Mouse (Mus musculus) lung, adult 18-20 months (tissue): ENCODE results near the gene Liph.
"Not testable (repeated sequence)": the region's sequence is repeated elsewhere in the genome, so short reads cannot be mapped to it uniquely, and the experiment has no call there.

Experiments
- DNase-seq, 2 experiments: peaks; one replicate each; pipeline ENCODE4 v3.0.0; 2022; ENCODE audit warnings: mixed read lengths in 2 of 2

Gene Liph

GRCm38 (mm10) chr16:21971446-21971845 lies 24.0 kb downstream of the Liph start:
- DNase-seq: peak in 1 of 2 experiments; percentile 20

GRCm38 (mm10) chr16:21970536-21970935 lies 24.9 kb downstream of the Liph start:
- no peak for DNase-seq

GRCm38 (mm10) chr16:21969874-21970273 lies 25.6 kb downstream of the Liph start:
- no peak for DNase-seq

- DNase-seq: no peak
Measured at GRCm38 (mm10) chr16:21965576-21965975, 29.9 kb downstream of the Liph start.

GRCm38 (mm10) chr16:21955591-21955990 lies 39.9 kb downstream of the Liph start:
- DNase-seq: peak; percentile 51 to 66

- DNase-seq: peak; percentile 89 to 90
Measured at GRCm38 (mm10) chr16:21946761-21947715, 48.4 kb downstream of the Liph start, which contains the start of gene Tmem41a. Gene Tmem41a (minus strand): TSS chr16:21947552.

GRCm38 (mm10) chr16:21928471-21928870 lies 67.0 kb downstream of the Liph start:
- DNase-seq: no peak

GRCm38 (mm10) chr16:21916681-21917080 lies 78.8 kb downstream of the Liph start:
- no peak for DNase-seq

GRCm38 (mm10) chr16:21913347-21913746 lies 82.1 kb downstream of the Liph start:
- DNase-seq: peak in 1 of 2 experiments; percentile 7

GRCm38 (mm10) chr16:21908906-21909305 lies 86.6 kb downstream of the Liph start:
- DNase-seq: not testable (repeated sequence)

- no peak for DNase-seq
Measured at GRCm38 (mm10) chr16:21906902-21907301, 88.6 kb downstream of the Liph start.

GRCm38 (mm10) chr16:21905996-21906395 lies 89.5 kb downstream of the Liph start:
- DNase-seq: no peak

GRCm38 (mm10) chr16:21904636-21905035 lies 90.8 kb downstream of the Liph start:
- no peak for DNase-seq
